Mouse (Mus musculus) kidney, postnatal 4 days (tissue): ENCODE measurements at regions not wholly inside any gene's neighbourhood (a gene's known extent, or its start where the extent isn't known, plus 50 kb on each side); places are given as distances from the start of the nearest gene placed in this dataset.
A peak's percentile ranks its signal among the peaks of the same experiment; 100 is the strongest.

Experiments
- DNase-seq, 2 experiments: peaks; one replicate each; pipeline ENCODE4 v3.0.0; 2021; ENCODE audit warnings: mixed read lengths in 2 of 2

DNA sequence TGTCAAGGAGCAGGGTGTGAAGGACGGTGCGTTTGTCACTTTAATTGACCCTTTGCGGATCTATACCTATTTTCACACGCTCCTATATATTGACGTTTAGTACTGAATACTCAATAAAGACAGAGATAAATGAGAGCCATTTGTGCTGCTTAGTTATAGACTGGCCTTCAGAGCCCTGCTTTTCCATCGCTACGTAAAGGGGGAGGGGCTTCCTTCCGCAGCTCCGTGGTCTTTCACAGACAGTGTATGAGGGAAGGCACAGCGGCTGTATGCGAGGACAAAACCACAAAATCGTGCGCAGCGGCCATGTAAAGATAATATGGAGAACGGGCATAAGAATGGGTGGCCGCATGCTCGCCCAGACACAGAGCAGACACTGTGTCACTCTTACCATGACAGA is 58.4 kb upstream of the Pced1b start:
- DNase-seq = no peak

DNA sequence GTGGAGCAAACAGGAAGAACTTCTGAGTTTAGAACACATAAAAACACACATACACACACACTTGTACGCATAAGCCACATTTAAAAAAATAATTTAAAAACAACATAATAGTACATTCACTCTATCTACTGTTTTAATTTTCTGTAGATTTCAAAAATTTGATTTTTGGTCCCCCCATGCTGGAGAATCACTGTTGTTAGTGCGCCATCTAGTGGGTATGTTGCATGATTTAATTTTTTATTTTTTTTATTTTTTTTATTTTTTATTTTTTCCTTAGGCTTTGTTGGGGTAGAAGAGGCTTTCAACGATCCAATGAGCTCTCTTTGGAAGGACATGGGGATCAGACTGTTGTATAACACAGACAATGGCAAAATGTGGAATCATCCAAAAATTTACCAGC is 59.1 kb upstream of the Pced1b start:
- no peak for DNase-seq

DNA sequence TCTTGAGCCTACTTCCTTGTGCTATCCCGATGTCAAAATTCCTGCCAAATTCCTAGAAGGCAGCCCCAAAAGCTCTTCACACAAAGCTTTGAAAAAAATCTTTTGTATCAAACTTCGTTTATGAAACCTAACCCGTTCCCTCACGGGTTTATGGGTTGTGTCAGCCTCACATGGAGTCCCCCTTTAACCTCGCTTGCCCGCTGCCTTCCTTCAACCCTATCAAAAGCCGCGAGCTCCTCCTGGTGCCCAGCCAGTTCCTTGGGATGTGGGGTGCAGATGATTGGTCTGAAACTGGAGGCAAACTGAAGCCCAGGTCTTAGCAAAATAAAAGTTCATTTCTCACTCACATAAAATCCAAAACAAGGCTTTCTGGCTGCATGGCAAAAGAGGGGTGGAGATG is 60.9 kb upstream of the Pced1b start:
- DNase-seq = peak; percentile 73 to 75

DNA sequence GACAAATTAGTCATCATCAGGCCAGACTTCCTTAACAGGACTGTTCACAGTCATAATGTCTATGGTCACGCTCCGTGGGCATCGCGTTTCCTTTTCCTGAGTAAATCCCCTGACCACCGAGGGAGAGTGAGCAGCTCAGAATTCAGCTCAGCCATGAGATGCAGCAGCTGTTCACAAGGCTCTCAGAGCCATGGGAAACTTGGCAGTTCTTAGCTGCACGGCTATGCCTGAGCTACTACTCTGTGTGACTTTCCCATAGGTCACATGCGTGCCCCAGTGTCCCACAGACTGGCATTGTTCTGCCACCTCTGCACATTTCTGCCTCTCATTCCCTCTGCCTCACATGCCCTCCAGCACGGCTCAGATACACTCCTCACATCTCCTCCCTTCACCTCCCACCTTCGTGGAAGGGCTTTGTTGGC is 64.3 kb upstream of the Pced1b start:
- DNase-seq = peak; percentile 53 to 64

DNA sequence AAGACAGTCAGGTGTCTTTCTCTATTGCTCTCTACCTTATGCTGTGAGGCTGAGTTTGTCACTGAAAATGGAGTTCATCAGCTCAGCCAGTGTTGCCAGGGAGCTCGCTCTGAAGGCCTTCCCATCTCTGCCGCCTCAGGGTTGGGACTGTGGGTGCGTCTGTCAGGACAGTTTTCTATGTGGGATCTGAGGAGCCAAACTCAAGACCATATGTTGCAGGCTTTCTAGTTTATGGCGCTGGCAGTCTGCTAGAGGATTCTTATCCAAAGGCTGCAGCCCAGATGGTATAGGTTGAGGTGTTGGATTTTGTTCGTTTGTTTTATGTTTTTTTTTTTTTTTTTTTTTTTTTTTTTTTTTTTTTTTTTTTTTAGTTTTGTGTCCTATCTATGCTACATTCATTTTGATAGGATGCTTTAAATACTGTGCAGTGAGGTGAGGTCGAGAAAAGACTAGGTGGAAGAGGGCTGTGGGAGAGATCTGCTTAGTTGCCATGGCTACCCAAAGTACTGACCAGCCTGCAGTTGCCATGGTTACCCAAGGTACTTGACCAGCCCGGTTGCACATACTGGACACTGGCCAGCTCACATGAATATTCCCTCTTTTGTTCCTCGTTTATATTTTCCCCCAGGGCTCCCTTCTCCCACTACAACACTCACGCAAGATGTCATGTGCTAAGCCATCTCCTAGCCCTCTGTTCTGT is 65.8 kb upstream of the Pced1b start:
- DNase-seq = no peak

DNA sequence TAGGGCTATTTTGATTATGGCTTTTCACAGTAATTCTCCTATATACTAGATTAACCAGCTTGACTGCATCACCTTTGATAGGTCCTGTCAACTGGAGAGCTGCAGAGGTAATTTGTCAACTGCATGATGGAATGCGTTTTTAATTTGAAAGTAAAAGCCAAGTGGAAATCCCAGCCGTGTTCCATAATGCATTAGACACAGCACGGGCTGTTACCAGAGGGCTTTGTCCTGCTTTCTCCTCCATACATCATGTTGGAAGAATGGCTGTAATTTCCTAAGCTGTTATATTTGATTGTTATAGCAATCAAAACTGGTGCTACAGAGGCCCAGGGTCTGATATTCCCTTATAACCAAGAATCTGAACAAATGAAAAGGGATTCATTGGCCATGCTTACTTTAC is 68.6 kb upstream of the Pced1b start:
- no peak for DNase-seq

DNA sequence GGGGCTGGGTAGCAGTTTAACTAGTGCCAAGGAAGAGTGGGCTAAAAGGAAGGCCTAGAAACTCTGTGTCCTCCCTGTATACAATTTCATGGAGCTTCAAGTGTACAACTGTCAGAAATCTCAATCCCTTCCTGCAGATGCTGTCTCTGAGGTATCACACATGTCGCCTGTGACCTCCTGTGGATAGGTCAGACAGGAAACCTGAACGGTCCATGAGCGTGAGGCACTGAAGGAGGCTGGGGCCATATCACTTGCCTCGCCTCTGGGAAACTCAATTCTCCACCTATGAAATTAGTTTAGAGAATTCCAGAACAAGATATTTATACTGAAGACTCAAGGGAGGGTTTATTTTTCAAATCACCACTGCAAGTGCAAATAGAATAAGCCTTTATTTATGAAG is 69.1 kb upstream of the Pced1b start:
- DNase-seq = no peak

DNA sequence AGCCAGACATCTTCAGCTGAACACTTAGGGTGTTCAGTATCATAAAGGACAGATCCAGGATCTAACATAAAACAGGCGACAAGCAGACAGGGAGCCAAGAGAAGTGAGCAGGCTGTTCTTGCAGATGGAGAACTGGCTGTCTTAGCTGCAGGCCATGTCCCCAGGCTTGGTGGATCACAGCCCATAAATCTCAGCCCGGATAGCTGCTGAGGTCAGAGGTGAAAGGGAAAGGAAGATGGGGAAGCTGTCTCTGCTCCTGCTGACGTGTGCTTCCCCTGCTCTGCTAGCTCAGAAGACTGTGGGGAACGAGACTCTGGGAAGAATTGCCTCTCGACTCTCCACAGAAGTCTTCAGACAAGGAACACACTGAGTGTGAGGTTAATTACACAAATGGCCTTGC is 71.9 kb upstream of the Pced1b start:
- peak; percentile 61 to 70 for DNase-seq

DNA sequence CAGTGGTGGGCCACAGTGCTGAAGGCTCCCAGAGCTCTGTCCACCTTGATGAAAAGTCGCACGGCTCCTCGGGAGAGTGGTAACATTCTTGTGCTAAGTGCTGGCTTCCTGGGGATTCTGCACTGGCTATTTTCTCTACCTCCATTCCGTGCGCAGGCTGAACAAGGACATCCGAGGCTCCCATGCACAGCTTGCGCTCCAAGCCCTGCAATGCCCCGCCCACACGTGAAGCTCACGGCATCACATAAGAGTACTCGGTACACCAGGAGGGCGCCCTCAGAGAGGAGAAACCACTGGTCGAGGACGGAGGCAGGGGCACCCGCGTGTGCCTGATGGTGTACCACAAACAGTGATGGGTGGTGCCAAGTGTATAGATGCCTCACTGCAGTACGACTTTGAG is 73.7 kb upstream of the Pced1b start:
- no peak for DNase-seq

DNA sequence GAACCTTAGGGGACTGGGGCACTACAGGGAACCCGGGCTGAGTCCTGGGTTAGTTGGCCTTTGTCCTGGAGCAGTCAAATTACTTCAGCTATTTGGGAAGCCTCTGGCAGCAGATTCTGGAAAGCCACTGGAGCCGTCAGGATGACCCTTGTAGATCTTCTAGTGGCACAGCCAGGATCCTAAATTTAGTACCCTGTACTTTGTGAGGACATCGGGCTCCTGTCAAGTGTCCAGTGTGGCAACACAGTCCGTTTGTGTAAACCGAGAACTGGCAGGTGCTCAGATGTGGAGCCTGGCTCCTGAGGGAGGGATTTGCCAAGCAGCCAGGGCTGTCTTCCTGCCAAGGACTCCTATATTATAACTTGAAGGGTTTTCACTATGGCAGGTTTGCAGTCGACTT is 76.8 kb upstream of the Pced1b start:
- no peak for DNase-seq

DNA sequence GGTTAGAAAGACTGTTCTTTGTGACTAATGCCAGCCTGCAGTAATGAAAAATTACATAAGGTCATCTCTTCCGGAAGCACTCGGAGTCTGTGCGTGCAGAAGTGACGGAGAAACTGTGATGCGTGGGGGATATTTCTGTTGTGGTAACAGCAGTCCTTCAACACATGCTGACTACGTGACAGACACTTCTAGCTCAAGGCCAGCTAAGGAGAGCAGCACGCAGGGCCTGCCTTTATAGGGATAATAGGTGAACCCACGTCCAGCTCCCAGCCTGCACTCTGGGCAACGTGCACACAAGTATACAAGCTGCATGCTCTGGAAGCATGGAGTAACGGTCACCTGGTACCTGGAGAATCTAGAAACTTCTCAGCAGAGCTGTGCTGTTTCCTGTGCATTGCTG is 77.5 kb upstream of the Pced1b start:
- DNase-seq = no peak

DNA sequence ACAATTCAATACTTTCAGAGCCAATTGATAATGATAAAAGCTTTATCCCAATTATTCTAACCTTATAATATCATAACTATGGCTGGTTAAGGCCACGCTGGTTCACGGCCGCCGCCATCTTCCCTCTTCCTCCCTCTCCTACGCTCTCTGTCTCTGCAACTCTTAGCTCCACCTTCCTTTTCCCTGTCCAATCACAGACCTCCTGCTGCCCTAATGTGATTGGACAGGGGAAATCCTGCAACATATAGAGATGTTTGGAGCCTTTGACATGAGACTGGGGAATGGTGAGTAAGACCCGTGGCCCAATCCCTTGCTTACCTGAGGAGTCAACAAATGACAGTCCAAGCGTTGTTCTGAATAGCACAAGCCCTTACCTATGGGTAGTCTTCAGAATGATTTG is 79.8 kb upstream of the Pced1b start:
- DNase-seq = no peak

DNA sequence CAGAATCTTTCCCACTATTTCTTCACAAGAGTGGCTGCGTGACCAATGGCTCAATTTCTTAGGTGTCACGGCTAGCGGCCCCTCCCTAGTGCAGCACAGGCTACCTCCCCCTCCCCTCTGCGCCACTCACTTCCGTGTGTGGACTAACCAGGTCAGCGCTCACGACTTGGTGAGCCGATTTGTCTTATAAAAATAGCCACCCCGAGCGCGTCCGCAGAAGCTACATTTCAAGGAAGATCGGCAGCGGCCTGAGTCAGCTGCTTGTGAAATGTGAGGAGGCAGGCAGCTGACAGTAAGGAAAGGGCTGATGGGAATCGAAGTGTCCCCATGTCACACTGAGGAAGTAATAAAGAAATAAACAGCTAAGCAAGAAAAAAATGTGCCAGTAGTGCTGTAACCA is 82.3 kb upstream of the Pced1b start:
- peak; percentile 34 to 53 for DNase-seq

DNA sequence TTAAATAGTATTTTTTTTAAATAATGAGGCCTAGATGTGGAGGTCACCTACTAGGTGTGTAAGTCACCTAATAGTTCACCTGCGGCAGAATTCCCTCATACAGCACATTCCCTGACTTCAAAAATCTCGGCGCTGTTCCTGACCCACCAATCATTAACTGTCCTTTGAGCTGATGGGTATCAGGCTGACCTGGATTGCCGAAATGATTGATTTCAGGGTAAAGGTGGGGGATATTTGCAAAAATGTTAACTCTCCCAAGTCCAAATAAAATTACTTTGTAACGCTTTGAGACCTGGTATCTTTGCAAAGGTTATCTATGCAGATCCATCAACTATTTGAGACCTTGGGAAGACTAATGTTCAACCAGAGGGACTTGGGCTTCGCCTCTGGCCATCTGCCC is 82.9 kb upstream of the Pced1b start:
- no peak for DNase-seq

DNA sequence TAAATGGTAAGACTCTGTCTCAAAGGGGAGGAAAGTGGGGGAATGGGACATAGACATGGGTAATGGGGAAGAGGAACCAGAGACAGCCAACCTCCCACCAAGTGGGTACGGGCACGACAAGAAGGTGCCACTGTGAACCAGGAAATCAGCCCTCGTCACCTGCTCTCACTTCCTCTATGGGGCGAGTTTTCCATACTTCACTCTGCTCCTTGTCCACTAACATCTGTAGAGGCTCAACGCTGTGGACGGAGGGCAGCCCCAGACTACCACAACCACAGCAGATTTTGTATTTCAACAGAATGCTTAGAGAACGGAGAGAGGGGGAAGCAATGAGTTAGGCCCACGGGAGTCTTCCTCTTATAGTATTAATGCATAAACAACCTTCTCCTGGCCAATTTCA is 83.8 kb upstream of the Pced1b start:
- DNase-seq = no peak

DNA sequence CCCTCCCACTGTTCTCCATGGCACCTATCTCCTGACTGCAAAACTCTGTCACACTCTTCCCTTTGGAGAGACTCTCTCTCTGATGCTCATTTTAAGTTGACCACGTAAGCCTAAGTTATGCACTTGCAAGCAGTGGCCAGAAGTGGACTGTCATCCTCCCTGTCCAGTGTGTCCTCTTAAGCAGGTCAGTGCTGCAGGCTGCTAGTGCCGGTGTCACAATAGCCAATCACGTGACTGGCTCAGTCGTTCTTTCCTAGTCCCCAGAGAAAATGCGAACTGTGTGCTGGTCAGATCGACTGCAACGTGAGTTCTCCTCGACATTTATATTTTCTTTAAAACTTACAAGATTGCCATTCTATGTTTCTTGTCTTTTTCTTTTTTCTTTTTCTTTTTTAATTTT is 84.6 kb upstream of the Pced1b start:
- no peak for DNase-seq

DNA sequence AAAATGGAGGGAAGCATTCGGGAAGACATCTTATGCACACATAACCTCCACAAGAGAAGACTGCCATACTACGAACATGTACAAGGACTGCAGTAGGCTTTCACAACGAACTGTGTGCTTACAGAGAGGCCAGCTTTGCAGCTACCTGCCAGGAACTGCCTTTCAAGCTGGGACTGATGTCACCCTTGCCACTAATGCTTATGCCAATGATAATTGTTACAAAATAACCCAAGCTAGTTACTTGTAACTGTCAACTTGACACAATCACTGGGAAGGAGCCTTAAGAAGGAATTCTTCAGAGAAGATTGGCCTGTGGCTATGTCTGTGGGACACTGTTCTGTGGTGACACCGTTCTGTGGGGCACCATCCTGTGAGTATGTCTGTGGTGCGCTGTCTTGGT is 85.4 kb upstream of the Pced1b start:
- DNase-seq = no peak

DNA sequence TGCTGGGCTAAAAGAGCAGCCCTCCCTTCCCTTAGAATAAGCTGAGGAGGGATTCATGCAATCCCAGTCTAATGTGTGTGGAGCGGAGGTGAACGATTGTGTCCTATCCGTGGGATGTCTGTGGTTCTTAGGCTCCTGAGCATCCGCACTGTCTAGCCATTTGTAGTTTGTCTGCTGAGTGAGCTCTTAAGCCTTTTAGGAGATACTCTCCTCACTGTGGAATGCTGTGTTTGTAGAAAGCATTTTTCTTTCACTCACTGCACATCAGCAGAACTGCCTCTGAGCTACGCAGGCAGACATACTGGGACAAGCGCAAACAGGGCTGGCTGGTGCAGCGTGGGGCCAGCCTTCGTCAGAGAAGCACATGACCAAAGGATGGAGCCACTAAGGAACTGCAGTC is 94.6 kb upstream of the Pced1b start:
- no peak for DNase-seq

DNA sequence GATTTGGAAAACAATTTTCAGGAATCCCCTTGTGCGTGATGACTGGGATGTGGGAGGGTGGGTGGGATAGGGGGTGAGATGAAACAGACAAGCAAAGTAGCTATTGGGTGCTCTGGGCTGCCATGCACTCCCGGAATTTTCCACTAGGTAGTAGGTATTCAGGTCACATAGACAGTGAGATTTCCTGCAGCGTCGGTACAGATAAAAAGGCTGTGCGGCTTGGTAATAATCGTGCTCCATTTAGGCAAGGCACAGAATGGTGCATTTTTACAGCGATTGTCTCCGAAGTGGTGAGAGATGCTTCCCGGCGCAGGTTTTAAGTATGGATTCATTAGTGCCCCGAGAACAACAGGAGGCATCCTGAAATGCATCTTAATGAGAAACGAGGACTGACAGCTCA is 95.1 kb upstream of the Pced1b start:
- DNase-seq = no peak

DNA sequence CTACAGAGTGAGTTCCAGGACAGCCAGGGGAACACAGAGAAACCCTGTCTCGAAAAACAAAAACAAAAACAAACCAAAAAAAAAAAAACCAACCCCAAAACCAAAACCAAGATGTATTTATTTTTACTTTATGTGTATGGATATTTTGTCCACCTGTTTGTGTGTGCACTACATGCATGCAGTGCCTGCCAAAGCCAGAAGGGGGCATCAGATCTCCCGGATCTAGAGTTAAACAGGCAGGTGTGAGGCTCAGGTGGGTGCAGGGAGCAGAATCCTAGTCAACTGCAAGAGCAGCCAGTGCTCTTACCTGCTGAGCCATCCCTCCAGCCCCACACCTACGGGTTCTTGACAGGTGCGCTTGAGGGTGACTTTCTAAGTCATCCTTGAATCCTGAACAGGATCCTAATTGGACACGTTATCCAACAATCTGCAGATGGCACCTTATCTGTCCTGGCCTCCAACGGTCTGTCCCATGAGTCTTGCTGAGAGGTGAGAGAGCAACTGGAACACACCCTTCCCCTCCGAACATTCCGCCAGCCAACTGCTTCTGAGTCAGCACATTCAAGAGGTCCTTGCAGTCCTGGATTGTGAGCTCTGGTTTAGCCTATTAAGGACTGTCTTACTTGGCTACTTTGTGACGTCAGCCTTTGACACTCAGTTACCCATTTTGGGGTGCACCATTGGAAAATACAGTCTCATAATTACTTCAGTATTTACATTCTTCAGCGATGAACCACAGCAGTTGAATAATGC is 95.4 kb upstream of the Slc38a4 start:
- DNase-seq = no peak

DNA sequence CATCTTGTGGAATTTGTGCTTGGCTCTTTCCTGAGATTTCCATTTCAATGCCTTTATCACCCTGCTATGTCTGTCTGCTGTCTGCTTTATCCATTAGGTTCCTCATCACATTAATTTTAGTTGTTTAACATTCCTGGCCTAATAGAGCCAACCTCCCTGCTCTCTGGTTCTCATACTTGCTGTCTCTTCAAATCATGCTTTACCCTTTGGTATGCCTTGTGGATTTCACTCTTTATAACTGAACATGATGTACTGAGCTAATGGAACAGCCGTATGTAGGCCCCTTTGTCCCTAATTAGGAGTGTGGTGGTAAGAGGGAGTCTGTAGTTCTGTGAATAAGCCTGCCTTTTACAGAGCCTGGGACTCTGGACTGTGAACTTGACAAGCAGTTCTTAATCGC is 86.2 kb upstream of the Slc38a4 start:
- DNase-seq = no peak

DNA sequence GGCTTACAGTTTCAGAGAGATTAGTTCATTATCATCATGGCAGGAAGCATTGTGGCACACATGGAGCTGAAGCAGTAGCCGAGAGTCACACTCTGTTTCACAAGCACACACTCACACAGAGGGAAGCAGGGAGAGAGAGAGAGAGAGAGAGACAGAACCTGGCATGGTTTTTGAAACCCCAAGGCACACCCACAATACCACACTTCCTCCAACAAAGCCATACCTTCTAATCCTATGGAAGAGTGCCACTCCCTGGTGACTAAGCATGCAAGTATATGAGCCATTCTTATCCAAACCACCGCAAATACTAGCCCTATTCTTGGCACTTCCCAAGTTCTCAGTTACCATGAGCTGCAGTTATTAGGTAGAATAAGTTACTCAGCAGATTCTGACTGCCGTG is 82.5 kb upstream of the Slc38a4 start:
- no peak for DNase-seq

DNA sequence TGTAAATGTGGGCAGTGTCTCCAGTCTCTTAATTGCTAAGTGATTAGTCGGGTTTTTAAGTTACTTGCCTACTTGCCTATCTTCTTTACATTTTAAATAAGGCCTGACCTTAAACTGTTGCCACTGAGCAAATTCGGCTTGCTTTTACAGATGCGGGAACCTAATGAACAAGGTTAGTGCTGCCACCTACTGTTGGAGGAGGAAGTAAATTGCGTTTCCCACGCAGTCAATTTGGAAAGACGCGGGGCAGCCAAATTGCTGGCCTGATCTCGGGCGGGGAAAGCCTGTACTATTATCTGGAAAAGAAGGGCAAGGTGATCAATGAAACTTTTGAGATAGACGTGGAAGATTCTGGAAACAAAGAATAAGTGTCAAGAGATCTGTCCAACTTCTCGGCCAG is 79.5 kb upstream of the Slc38a4 start:
- peak; percentile 59 to 69 for DNase-seq

DNA sequence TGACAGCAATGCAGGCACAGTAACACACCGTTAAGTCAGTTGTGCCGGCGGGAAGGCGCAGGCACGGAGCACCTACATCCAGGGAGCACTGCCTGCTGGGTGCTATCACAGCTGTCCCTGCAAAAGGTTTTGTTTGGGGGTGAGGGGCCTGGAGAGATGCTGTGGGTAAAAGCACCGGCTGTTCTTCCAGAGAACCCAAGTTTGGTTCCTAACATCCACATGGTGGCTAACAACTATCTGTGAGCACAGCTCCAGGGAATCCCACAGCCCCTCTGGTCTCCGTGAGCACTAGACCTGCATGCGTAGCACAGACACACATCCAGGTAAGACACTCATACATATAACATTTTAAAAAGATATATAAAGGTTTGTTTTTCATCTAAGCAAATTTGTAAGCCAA is 72.0 kb upstream of the Slc38a4 start:
- DNase-seq = no peak
